Mouse (Mus musculus) intestine, postnatal 0 days (tissue): Measurements from ENCODE around the gene Cdca3. TPM values are rescaled to one million over a fixed set of nuclear protein-coding genes. Genes with fewer than 3 reads are reported as not detected.
"Not testable (repeated sequence)": the region's sequence is repeated elsewhere in the genome, so short reads cannot be mapped to it uniquely, and the experiment has no call there.

Experiments
- ATAC-seq: fragments of 200-750 bp; cut with Nextera tagmentation; 2 replicates; pipeline ENCODE4 v1.8.0; 2017; ENCODE audit warnings: mild to moderate bottlenecking, moderate TSS enrichment, moderate library complexity
- H3K27ac ChIP-seq: fragments of 300-500 bp; sonication (generic); 2 replicates; pipeline ENCODE4 v1.5.1; 2014; ENCODE audit warnings: mild to moderate bottlenecking, low read depth, low read length, moderate library complexity
- H3K27me3 ChIP-seq: fragments of 300-500 bp; sonication (generic); replicated peaks from 2 replicates; pipeline ENCODE4 v1.6.1; 2014; ENCODE audit warnings: low read length, mixed read lengths; ENCODE audit not compliant: control insufficient read depth, insufficient read depth
- H3K36me3 ChIP-seq: fragments of 300-500 bp; sonication (generic); 2 replicates; pipeline ENCODE4 v1.6.1; 2014; ENCODE audit warnings: mild to moderate bottlenecking, moderate library complexity; ENCODE audit not compliant: control insufficient read depth, insufficient read depth
- H3K4me1 ChIP-seq: fragments of 300-500 bp; sonication (generic); replicated peaks from 2 replicates; pipeline ENCODE4 v1.6.1; 2014; ENCODE audit warnings: antibody characterized with exemption, low read length, mixed read lengths; ENCODE audit not compliant: control insufficient read depth, insufficient read depth
- H3K4me2 ChIP-seq: fragments of 300-500 bp; sonication (generic); replicated peaks from 2 replicates; pipeline ENCODE4 v1.6.1; 2014; ENCODE audit warnings: low read depth, mild to moderate bottlenecking, moderate library complexity
- H3K4me3 ChIP-seq: fragments of 300-500 bp; sonication (generic); 2 replicates; pipeline ENCODE4 v1.5.1; 2014; ENCODE audit warnings: low read depth, low read length
- H3K9ac ChIP-seq: fragments of 300-500 bp; sonication (generic); 2 replicates; pipeline ENCODE4 v1.6.1; 2014; ENCODE audit warnings: mild to moderate bottlenecking, low read depth, low read length
- H3K9me3 ChIP-seq: fragments of 300-500 bp; sonication (generic); 2 replicates; pipeline ENCODE4 v1.6.1; 2016; ENCODE audit warnings: mixed run types; ENCODE audit not compliant: control insufficient read depth
- CTCF ChIP-seq: sonication (generic); IDR thresholded peaks from 2 replicates; pipeline ENCODE4 v1.5.1; 2016; ENCODE audit warnings: low read depth, mild to moderate bottlenecking, control low read depth, antibody characterized with exemption, moderate library complexity
- WGBS: fragments of 180-500 bp; shearing (Covaris S2); extraction: QIAGEN DNeasy Blood & Tissue Kit; methylation state at CpG from one replicate; pipeline ENCODE4 v1.1.7; 2014; 5-methylcytosine and 5-hydroxymethylcytosine counted together
- polyA plus RNA-seq: library from polyadenylated mRNA; unstranded; fragments of >200 nt; fragmentation: Nextera tagmentation; extraction: Ambion mirVana; gene quantifications from 2 replicates; pipeline ENCODE4 v1.2.1, GENCODE M21; 2015

Gene Cdca3
- polyA plus RNA-seq, 1 experiment from 2014 or later: 57.4 TPM

DNA sequence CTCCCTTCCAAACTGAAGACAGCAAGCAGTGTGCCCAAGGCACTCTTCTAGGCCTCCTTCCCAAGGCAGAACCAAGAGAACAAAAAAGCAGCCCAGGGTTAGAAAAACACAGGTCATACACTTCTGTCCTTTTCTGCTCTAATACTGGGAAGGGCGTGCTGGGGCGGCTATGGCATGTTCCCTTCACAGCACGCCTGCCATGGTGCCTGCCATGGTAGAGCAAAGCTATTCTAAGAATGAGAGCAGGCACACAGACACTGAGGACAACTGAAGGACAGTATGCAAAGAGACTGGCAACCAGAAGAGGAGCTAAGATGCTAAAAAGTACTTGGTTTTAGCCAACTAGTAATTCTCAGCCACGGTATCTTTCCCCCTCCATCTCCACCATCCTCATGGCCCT, 7.3 kb upstream of the Cdca3 start:
- Histone ChIP-seq H3K36me3 (peaks cover 86% of the 10 kb centered on the region), H3K27me3 (no peaks in the 10 kb centered on the region), H3K27ac (no peak overlapping the region), H3K9ac (no peak overlapping the region), H3K4me3 (no peak overlapping the region), H3K4me1 (no peaks in the 10 kb centered on the region), H3K4me2 (no peak overlapping the region), H3K9me3 (no peaks in the 10 kb centered on the region)
- ATAC-seq: no peak
- WGBS: 94% methylated on average over 4 of the region's 4 CpGs
- no peak for TF ChIP-seq CTCF

DNA sequence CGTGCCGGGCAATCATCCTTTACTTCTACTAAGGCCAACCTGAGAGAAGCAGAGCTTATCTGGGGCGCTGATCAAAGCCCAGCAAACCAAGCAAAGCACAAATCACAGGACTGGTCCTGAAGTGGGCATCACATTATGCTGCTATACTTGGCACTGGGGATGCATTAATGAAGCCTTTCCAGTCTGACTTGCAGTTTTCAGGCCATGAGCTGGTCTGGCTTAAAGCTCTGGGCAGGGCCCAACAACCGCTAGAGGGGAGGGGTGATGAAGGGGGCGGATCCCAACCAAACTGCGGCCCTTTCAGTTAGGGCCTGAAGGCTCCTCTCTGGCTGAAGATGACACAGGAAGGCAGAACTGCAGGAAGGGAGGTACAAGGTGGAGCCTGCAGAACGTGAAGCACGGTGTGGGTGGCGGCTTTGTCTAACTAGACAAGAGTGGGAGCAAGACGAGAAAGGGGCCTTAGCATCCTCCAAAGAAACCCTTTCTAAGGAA, 1.2 kb upstream of the Cdca3 start:
- Histone ChIP-seq H3K4me1 (peaks cover 5% of the 10 kb centered on the region; the same call in 1 of the 2 replicates), H3K9ac (peak overlapping the region; percentile 37), H3K27me3 (no peaks in the 10 kb centered on the region), H3K9me3 (no peaks in the 10 kb centered on the region), H3K4me2 (peak overlapping the region; percentile 76), H3K36me3 (peaks cover 46% of the 10 kb centered on the region), H3K4me3 (peak overlapping the region; percentile 68), H3K27ac (no peak overlapping the region)
- WGBS: 19% methylated on average over 10 of the region's 10 CpGs
- no peak for ATAC-seq
- 0 out of 2 replicates have a peak, but pooled peaks have one; percentile 11 for TF ChIP-seq CTCF

DNA sequence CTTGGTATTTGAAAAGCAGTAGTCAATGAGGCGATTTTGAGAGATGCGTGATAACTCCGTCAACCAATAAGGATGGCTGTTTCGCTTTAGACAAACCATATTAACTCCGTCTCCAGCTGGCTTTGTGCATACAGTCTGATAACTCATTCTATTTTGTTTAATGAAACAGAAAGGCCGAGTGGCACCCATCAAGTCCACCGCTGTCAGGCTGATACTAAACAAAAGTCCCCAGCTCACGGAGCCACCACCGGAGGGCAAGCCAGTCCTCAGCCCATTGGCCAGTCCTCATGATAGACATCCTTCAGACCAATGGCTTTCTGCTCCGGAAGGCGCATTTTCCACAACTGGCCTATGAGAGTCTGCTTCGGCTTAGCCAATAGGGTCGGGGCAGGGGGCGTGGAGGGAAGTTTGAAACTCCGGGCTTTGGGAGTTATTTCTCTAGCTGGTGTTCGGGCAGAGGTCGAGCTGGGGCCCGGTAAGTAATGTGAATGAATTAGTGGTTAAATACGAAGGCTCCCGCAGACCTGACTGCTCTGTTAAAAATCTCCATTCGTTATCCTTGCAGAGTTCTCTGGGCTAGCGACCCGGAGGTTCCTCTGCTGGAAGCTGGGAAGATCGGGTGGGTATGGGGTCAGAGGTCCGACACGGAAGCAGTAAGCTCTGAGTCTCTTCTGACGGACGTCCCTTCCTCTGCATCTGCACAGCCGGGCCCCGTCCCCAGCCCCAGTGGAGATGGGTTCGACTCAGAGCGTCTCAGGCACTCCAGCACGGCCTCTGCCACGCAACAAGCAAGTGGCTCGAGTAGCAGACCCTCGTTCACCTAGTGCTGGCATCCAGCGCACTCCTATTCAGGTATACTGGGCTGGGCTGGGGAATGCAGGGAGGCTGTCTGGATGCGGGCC, 703 bp downstream of the Cdca3 start:
- under 1% methylated on average over 38 of the region's 38 CpGs for WGBS
- Histone ChIP-seq H3K9ac (peak overlapping the region; percentile 54), H3K4me1 (peaks cover 5% of the 10 kb centered on the region; the same call in 1 of the 2 replicates), H3K9me3 (no peaks in the 10 kb centered on the region), H3K4me2 (peak overlapping the region; percentile 83), H3K36me3 (peaks cover 42% of the 10 kb centered on the region), H3K27ac (peak overlapping the region; percentile 73), H3K27me3 (no peaks in the 10 kb centered on the region), H3K4me3 (peak overlapping the region; percentile 68)
- ATAC-seq: peak; percentile 81
- TF ChIP-seq CTCF: peak; percentile 19; the same call in 1 of the 2 replicates

DNA sequence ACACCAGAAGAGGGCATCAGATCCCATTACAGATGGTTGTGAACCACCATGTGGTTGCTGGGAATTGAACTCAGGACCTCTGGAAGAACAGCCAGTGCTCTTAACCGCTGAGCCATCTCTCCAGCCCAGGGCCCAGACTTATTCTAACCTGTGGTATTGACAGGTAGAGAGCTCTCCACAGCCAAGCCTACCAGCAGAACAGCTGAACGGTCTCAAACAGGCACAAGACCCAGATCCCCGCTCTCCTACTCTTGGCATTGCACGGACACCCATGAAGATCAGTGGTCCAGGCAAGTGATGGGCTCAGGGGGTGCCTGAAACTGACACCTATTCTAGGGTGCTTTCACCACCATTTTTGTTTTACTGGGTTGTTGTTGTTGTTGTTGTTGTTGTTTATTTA, 1.9 kb downstream of the Cdca3 start:
- not testable (repeated sequence) for ATAC-seq, H3K27ac ChIP-seq, H3K9ac ChIP-seq, H3K4me1 ChIP-seq, H3K9me3 ChIP-seq, H3K27me3 ChIP-seq
- peaks cover 30% of the 10 kb centered on the region for H3K36me3 ChIP-seq
- H3K4me2 ChIP-seq: peak overlapping the region; percentile 83; the same call in 1 of the 2 replicates
- peak overlapping the region; percentile 68; the same call in 1 of the 2 replicates for H3K4me3 ChIP-seq
- whole genome bisulfite sequencing: 92% methylated on average over 4 of the region's 4 CpGs

DNA sequence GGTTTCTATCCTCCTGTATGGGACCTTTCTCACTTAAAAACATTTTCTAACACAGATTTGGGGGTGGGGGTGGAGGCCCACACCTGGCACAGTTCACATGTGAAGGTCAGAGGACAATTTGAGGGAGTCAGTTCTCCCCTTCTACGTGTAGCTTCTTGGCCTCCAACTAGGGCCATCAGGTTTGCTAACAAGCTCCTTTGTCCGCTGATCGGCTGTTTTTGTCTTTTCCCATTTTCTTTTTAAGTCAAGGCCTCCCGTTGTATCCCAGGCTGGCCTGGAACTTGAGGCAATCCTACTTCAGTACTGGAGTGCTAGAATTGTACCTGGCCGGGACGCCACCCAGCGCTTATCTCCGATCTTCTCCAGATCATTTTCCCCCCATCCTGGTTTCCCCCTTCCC, 2.3 kb downstream of the Cdca3 start:
- ATAC-seq: no peak
- no peak overlapping the region for H3K27ac ChIP-seq
- H3K9ac ChIP-seq: no peak overlapping the region
- H3K4me1 ChIP-seq: peaks cover 5% of the 10 kb centered on the region; the same call in 1 of the 2 replicates
- no peaks in the 10 kb centered on the region for H3K9me3 ChIP-seq
- H3K36me3 ChIP-seq: peaks cover 30% of the 10 kb centered on the region
- H3K4me2 ChIP-seq: no peak overlapping the region; the same call in 1 of the 2 replicates
- WGBS: 88% methylated on average over 8 of the region's 8 CpGs
- H3K4me3 ChIP-seq: no peak overlapping the region
- no peak for TF ChIP-seq CTCF
- no peaks in the 10 kb centered on the region for H3K27me3 ChIP-seq

DNA sequence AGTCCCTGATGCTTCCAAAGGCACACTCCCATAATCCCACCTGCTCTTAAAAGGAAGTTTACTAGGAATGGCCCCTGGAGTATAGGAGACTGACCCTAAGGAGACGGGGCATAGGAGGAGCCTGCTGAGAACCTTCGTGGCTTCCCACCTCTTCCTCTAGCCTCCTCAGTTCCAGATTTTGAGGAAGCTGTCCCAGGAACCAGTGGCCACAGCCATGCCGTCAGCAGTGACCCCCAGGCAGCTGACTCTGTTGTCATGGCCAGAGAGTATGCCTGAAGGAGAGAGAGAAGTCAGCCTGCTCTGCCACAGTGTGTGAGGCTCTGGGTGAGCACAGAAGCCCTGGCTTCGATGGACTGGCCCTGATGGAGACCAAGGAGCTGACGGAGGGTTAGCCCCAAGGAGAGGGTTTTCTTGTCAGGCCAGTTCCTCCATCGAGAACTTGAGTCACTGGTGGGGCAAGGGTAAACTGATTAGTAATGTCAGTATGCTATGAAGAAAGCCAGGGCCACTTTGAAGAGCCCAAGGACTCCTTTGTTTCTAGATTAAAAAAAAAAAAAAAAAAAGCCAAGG, 5.2 kb downstream of the Cdca3 start:
- Histone ChIP-seq H3K4me2 (no peak overlapping the region), H3K36me3 (peaks cover 30% of the 10 kb centered on the region), H3K9me3 (no peaks in the 10 kb centered on the region), H3K27me3 (no peaks in the 10 kb centered on the region), H3K4me1 (no peaks in the 10 kb centered on the region), H3K27ac (no peak overlapping the region), H3K4me3 (no peak overlapping the region), H3K9ac (no peak overlapping the region)
- 68% methylated on average over 6 of the region's 6 CpGs for WGBS
- ATAC-seq: no peak
- no peak for TF ChIP-seq CTCF
